Mouse (Mus musculus) retina, embryonic 14.5 days (tissue): ENCODE data around the gene Cd248.
A peak's percentile ranks its signal among the peaks of the same experiment; 100 is the strongest.

ENCODE experiments used
- DNase-seq: peaks from one replicate; pipeline ENCODE4 v3.0.0-alpha.2; 2015; ENCODE audit warnings: low spot score

Gene Cd248

GRCm38 (mm10) chr19:5107556-5108270 is 39.8 kb downstream of the Cd248 start:
- no peak for DNase-seq

- peak; percentile 68 for DNase-seq
Measured at GRCm38 (mm10) chr19:5108271-5108575, 40.3 kb downstream of the Cd248 start.

GRCm38 (mm10) chr19:5108702-5109101 is 40.8 kb downstream of the Cd248 start:
- no peak for DNase-seq

GRCm38 (mm10) chr19:5109659-5110453 is 42.0 kb downstream of the Cd248 start:
- DNase-seq = peak; percentile 51

- no peak for DNase-seq
Measured at GRCm38 (mm10) chr19:5113783-5114182, 45.9 kb downstream of the Cd248 start.

GRCm38 (mm10) chr19:5117494-5118383 is 49.9 kb downstream of the Cd248 start:
- DNase-seq = peak; percentile 96

- DNase-seq = no peak
Measured at GRCm38 (mm10) chr19:5118384-5118698, 50.5 kb downstream of the Cd248 start, which contains the start of gene Klc2. TSS of gene Klc2 (minus strand) at chr19:5118560.
